Mouse (Mus musculus) brain, embryonic 14.5 days (tissue): ENCODE data around the gene Zbtb20.

Source experiments
- CTCF ChIP-seq: fragments of 200-500 bp; IDR thresholded peaks from 2 replicates; pipeline ENCODE4 v1.5.1; 2012; ENCODE audit warnings: inconsistent platforms, mild to moderate bottlenecking, moderate library complexity, borderline replicate concordance; ENCODE audit not compliant: insufficient read depth, insufficient read length; ENCODE audit errors: extremely low read depth
- POLR2A ChIP-seq: fragments of 200-500 bp; IDR thresholded peaks from 2 replicates; pipeline ENCODE4 v1.6.1; 2012; ENCODE audit warnings: mild to moderate bottlenecking, inconsistent platforms, borderline replicate concordance; ENCODE audit not compliant: poor library complexity, insufficient read depth, insufficient read length, severe bottlenecking; ENCODE audit errors: extremely low read depth

DNA sequence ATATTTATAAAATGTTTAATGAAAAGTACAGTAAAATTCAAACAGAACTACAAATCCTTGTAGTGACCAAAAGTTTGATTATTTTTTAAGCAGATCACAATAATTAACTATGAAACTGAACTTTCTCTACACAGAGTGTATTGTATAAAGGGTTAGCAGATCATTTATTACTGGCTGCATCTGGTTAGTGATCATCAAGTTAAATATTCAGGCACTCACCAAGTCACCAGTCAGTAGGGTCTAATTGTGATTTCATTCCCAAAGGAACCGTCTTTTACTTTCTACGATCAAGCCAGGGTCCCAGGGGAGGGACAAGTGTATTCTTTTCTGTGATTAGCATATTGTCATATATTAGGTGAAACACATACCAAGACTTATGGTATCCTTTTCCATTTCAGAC is 426.5 kb downstream of the Zbtb20 start:
- no peak for TF ChIP-seq CTCF
- TF ChIP-seq POLR2A, result no peak
